Mouse (Mus musculus) myocyte (in vitro differentiated cells): ENCODE measurements around the gene Susd5. TPM values are rescaled to one million over a fixed set of nuclear protein-coding genes. Genes with fewer than 3 reads are reported as not detected.

Experiments
- H3K27me3 ChIP-seq: one replicate; pipeline ENCODE4 v1.6.1; 2011; ENCODE audit not compliant: control insufficient read depth, insufficient read depth, insufficient read length
- H3K36me3 ChIP-seq: one replicate; pipeline ENCODE4 v1.6.1; 2011; ENCODE audit not compliant: control insufficient read depth, insufficient read depth
- H3K4me2 ChIP-seq: one replicate; pipeline ENCODE4 v1.6.1; 2011; ENCODE audit warnings: low read depth, control low read depth
- H3K4me3 ChIP-seq: one replicate; pipeline ENCODE4 v1.5.1; 2011; ENCODE audit warnings: mild to moderate bottlenecking, control low read depth, moderate library complexity
- H3K79me2 ChIP-seq: one replicate; pipeline ENCODE4 v1.6.1; 2011; ENCODE audit not compliant: control insufficient read depth, insufficient read depth
- H3ac ChIP-seq: one replicate; pipeline ENCODE4 v1.6.1; 2011; ENCODE audit not compliant: control insufficient read depth, insufficient read length
- CEBPB ChIP-seq: IDR thresholded peaks from 2 replicates; pipeline ENCODE4 v1.6.1; 2011; ENCODE audit warnings: mild to moderate bottlenecking, moderate library complexity; ENCODE audit not compliant: poor library complexity, insufficient read depth, severe bottlenecking
- E2F4 ChIP-seq: IDR thresholded peaks from one replicate; pipeline ENCODE4 v1.6.1; 2011; ENCODE audit warnings: mild to moderate bottlenecking, control low read depth, moderate library complexity; ENCODE audit not compliant: insufficient read depth
- MAX ChIP-seq: IDR thresholded peaks from one replicate; pipeline ENCODE4 v1.6.1; 2011; ENCODE audit warnings: low read depth, mild to moderate bottlenecking, control low read depth
- MYOD1 ChIP-seq, 3 experiments: IDR thresholded peaks; one replicate each; pipeline ENCODE4 v1.6.1; 2011; ENCODE audit warnings: control low read depth in 2 of 3, low read depth in 2 of 3, mild to moderate bottlenecking in 2 of 3, moderate library complexity in 1 of 3; ENCODE audit not compliant: insufficient read length in 2 of 3, control insufficient read depth in 1 of 3
- MYOG ChIP-seq, 3 experiments: IDR thresholded peaks; one replicate each; pipeline ENCODE4 v1.6.1; 2011; ENCODE audit warnings: control low read depth in 2 of 3, low read depth in 2 of 3, mild to moderate bottlenecking in 2 of 3; ENCODE audit not compliant: insufficient read length in 2 of 3, control insufficient read depth in 1 of 3, insufficient read depth in 1 of 3
- POLR2A ChIP-seq: IDR thresholded peaks from one replicate; pipeline ENCODE4 v1.6.1; 2011; ENCODE audit warnings: low read depth, mild to moderate bottlenecking, control low read depth, moderate library complexity; ENCODE audit not compliant: insufficient read length
- POLR2AphosphoS2 ChIP-seq: IDR thresholded peaks from one replicate; pipeline ENCODE4 v1.6.1; 2011; ENCODE audit warnings: low read depth, control low read depth; ENCODE audit not compliant: insufficient read length
- REST ChIP-seq: IDR thresholded peaks from one replicate; pipeline ENCODE4 v1.6.1; 2011; ENCODE audit warnings: mild to moderate bottlenecking, control low read depth, moderate library complexity; ENCODE audit not compliant: insufficient read depth, insufficient read length
- SRF ChIP-seq: IDR thresholded peaks from one replicate; pipeline ENCODE4 v1.6.1; 2011; ENCODE audit warnings: low read depth; ENCODE audit not compliant: control insufficient read depth, insufficient read length
- TCF12 ChIP-seq: IDR thresholded peaks from one replicate; pipeline ENCODE4 v1.6.1; 2011; ENCODE audit warnings: mild to moderate bottlenecking, control low read depth; ENCODE audit not compliant: poor library complexity, insufficient read depth, severe bottlenecking
- TCF3 ChIP-seq: IDR thresholded peaks from one replicate; pipeline ENCODE4 v1.6.1; 2011; ENCODE audit warnings: low read depth, control low read depth; ENCODE audit not compliant: insufficient read length
- USF1 ChIP-seq: IDR thresholded peaks from one replicate; pipeline ENCODE4 v1.6.1; 2011; ENCODE audit warnings: low read depth, mild to moderate bottlenecking, control low read depth, moderate library complexity
- polyA plus RNA-seq: library from polyadenylated mRNA; unstranded; fragments of >200 nt; fragmentation: generic; extraction: Trizol; gene quantifications from one replicate; pipeline ENCODE4 v1.2.1, GENCODE M21; 2012; ENCODE audit warnings: missing spikeins

The Susd5 gene
- polyA plus RNA-seq, 1 experiment: 2.5 TPM

- TF ChIP-seq CEBPB (no peak), POLR2AphosphoS2 (no peak), TCF3 (no peak), POLR2A (no peak), SRF (no peak), MYOG (IDR thresholded peaks at IDR 0.05; ENCODE audit: control insufficient read depth in 1 of 3, insufficient read depth in 1 of 3, insufficient read length in 2 of 3, low read depth in 2 of 3) (no peak), TCF12 (no peak), USF1 (no peak), REST (no peak), MYOD1 (IDR thresholded peaks at IDR 0.05; ENCODE audit: control insufficient read depth in 1 of 3, insufficient read length in 2 of 3, low read depth in 2 of 3) (no peak), E2F4 (no peak), MAX (no peak)
- Histone ChIP-seq H3K79me2 (no peaks in the 10 kb centered on the region), H3K36me3 (no peaks in the 10 kb centered on the region), H3K4me3 (no peak overlapping the region), H3K4me2 (no peak overlapping the region), H3ac (no peak overlapping the region), H3K27me3 (no peaks in the 10 kb centered on the region)
Measured at GRCm38 (mm10) chr9:114050778-114051177, 6.2 kb upstream of the Susd5 start.

GRCm38 (mm10) chr9:114052031-114052430 is 4.9 kb upstream of the Susd5 start:
- no peaks in the 10 kb centered on the region for H3K79me2 ChIP-seq
- H3ac ChIP-seq: no peak overlapping the region
- no peaks in the 10 kb centered on the region for H3K27me3 ChIP-seq
- no peak overlapping the region for H3K4me3 ChIP-seq
- H3K36me3 ChIP-seq: no peaks in the 10 kb centered on the region
- H3K4me2 ChIP-seq: no peak overlapping the region
- TF ChIP-seq REST: no peak
- no peak for TF ChIP-seq MYOD1 (IDR thresholded peaks at IDR 0.05; ENCODE audit: control insufficient read depth in 1 of 3, insufficient read length in 2 of 3, low read depth in 2 of 3)
- TF ChIP-seq POLR2AphosphoS2: no peak
- TF ChIP-seq TCF3: no peak
- no peak for TF ChIP-seq MAX
- TF ChIP-seq E2F4: no peak
- TF ChIP-seq CEBPB: no peak
- no peak for TF ChIP-seq SRF
- TF ChIP-seq TCF12: no peak
- TF ChIP-seq USF1: no peak
- TF ChIP-seq POLR2A: no peak
- TF ChIP-seq MYOG (IDR thresholded peaks at IDR 0.05; ENCODE audit: control insufficient read depth in 1 of 3, insufficient read depth in 1 of 3, insufficient read length in 2 of 3, low read depth in 2 of 3): no peak

GRCm38 (mm10) chr9:114052866-114053265 is 4.1 kb upstream of the Susd5 start:
- no peak for TF ChIP-seq TCF12
- no peak for TF ChIP-seq MAX
- no peak for TF ChIP-seq E2F4
- no peak for TF ChIP-seq POLR2AphosphoS2
- no peak for TF ChIP-seq POLR2A
- TF ChIP-seq SRF: no peak
- no peak for TF ChIP-seq TCF3
- no peak for TF ChIP-seq CEBPB
- no peak for TF ChIP-seq MYOD1 (IDR thresholded peaks at IDR 0.05; ENCODE audit: control insufficient read depth in 1 of 3, insufficient read length in 2 of 3, low read depth in 2 of 3)
- TF ChIP-seq REST: no peak
- TF ChIP-seq USF1: no peak
- TF ChIP-seq MYOG (IDR thresholded peaks at IDR 0.05; ENCODE audit: control insufficient read depth in 1 of 3, insufficient read depth in 1 of 3, insufficient read length in 2 of 3, low read depth in 2 of 3): no peak
- no peak overlapping the region for H3K4me3 ChIP-seq
- H3ac ChIP-seq: no peak overlapping the region
- H3K79me2 ChIP-seq: no peaks in the 10 kb centered on the region
- H3K27me3 ChIP-seq: peaks cover 6% of the 10 kb centered on the region
- H3K36me3 ChIP-seq: no peaks in the 10 kb centered on the region
- H3K4me2 ChIP-seq: no peak overlapping the region

GRCm38 (mm10) chr9:114068494-114069053 is 11.6 kb downstream of the Susd5 start:
- no peak overlapping the region for H3ac ChIP-seq
- H3K36me3 ChIP-seq: no peaks in the 10 kb centered on the region
- no peak overlapping the region for H3K4me2 ChIP-seq
- no peaks in the 10 kb centered on the region for H3K27me3 ChIP-seq
- TF ChIP-seq MYOD1 (IDR thresholded peaks at IDR 0.05; ENCODE audit: control insufficient read depth in 1 of 3, insufficient read length in 2 of 3, low read depth in 2 of 3) (no peak), USF1 (no peak), MYOG (IDR thresholded peaks at IDR 0.05; ENCODE audit: control insufficient read depth in 1 of 3, insufficient read depth in 1 of 3, insufficient read length in 2 of 3, low read depth in 2 of 3) (no peak), POLR2A (no peak), TCF3 (no peak), MAX (no peak), REST (no peak), POLR2AphosphoS2 (no peak), E2F4 (no peak), SRF (no peak), CEBPB (no peak)
- no peak overlapping the region for H3K4me3 ChIP-seq
- H3K79me2 ChIP-seq: no peaks in the 10 kb centered on the region
